In genomic region chr12:55778301-55778700, GRCm38 (mm10) we compare ENCODE assay signal across 8 mouse cellular contexts. TPM values are rescaled to one million over a fixed set of nuclear protein-coding genes. Genes with fewer than 3 reads are reported as not detected.
A peak's percentile ranks its signal among the peaks of the same experiment; 100 is the strongest.
DNase-seq lines count a peak whose midpoint lies in the region; ATAC-seq lines count a peak whose summit lies in the region.

No protein-coding gene starts in this region.

- no peaks in the 10 kb centered on the region for H3K4me1 ChIP-seq in forebrain, embryonic 13.5 days

- no peak overlapping the region for H3K27ac ChIP-seq in forebrain, embryonic 13.5 days

- no peaks in the 10 kb centered on the region for H3K9me3 ChIP-seq in forebrain, embryonic 13.5 days (replicated peaks)

- 95% methylated on average over 2 of the region's 2 CpGs for WGBS in forebrain, embryonic 13.5 days

- no peaks in the 10 kb centered on the region for H3K27me3 ChIP-seq in forebrain, embryonic 13.5 days

- H3K9ac ChIP-seq in forebrain, embryonic 13.5 days = no peak overlapping the region

- ATAC-seq in hematopoietic stem cell, adult 5-6 weeks (replicated peaks in 1 of 2; ENCODE audit: insufficient read depth in 1 of 2, low FRiP score in 2 of 2, low TSS enrichment in 1 of 2, low read depth in 1 of 2, poor library complexity in 2 of 2, severe bottlenecking in 2 of 2) = 0 out of 4 replicates have a peak, but pooled peaks have one; percentile 36 to 56
- 0 out of 2 replicates have a peak, but pooled peaks have one; percentile 50 for ATAC-seq in megakaryocyte-erythroid progenitor cell, adult 5-6 weeks (replicated peaks; ENCODE audit: low FRiP score, low TSS enrichment, poor library complexity, severe bottlenecking)
- ATAC-seq in forebrain, embryonic 13.5 days = no peak

- H3K4me2 ChIP-seq in forebrain, embryonic 13.5 days = no peak overlapping the region

- DNase-seq in cerebellum, postnatal 10 days = peak; percentile 6 to 19
- DNase-seq in cerebellum, adult 9-10 months = no peak
- peak; percentile 1 for DNase-seq in ovary, postnatal 14 days (ENCODE audit: low spot score)
- no peak for DNase-seq in ovary, postnatal 10 days (ENCODE audit: low spot score)
- peak; percentile 10 for DNase-seq in c-Kit-positive CD71-negative TER-119-negative erythroid progenitor cells, embryonic 14.5 days (ENCODE audit: low read depth)

- H3K36me3 ChIP-seq in forebrain, embryonic 13.5 days (ENCODE audit: poor library complexity, severe bottlenecking) = peaks cover 14% of the 10 kb centered on the region

- no peak overlapping the region for H3K4me3 ChIP-seq in forebrain, embryonic 13.5 days

RNA-seq across cellular contexts. Expression of gene Ralgapa1, which starts 42.7 kb away (rescaled TPM):
- 50.8 and 62.3 TPM in 2 replicates for total RNA-seq in hematopoietic stem cell, adult 5-6 weeks (2017)
- 40.6 and 49.4 TPM in 2 replicates for total RNA-seq in megakaryocyte-erythroid progenitor cell, adult 5-6 weeks (2014; fragmentation: Nextera tagmentation)
- 34.5 and 38.1 TPM in 2 replicates for total RNA-seq in megakaryocyte-erythroid progenitor cell, adult 5-6 weeks (2017)
- polyA plus RNA-seq in forebrain, embryonic 13.5 days (2015; fragmentation: Nextera tagmentation; extraction: Ambion mirVana) = 14.1 and 14.3 TPM in 2 replicates

RNA-seq across cellular contexts. Expression of gene Brms1l, which starts 57.8 kb away (rescaled TPM):
- 14.9 and 23.7 TPM in 2 replicates for total RNA-seq in hematopoietic stem cell, adult 5-6 weeks (2017)
- total RNA-seq in megakaryocyte-erythroid progenitor cell, adult 5-6 weeks (2014; fragmentation: Nextera tagmentation) = 31.9 and 32.3 TPM in 2 replicates
- total RNA-seq in megakaryocyte-erythroid progenitor cell, adult 5-6 weeks (2017) = 29.2 and 33.6 TPM in 2 replicates
- 49.5 and 53.9 TPM in 2 replicates for polyA plus RNA-seq in forebrain, embryonic 13.5 days (2015; fragmentation: Nextera tagmentation; extraction: Ambion mirVana)

Comparison
In these comparisons a context has a peak if more than half of its experiments do, and no peak if none do; other contexts are left out.
1. DNase-seq: peak in cerebellum, postnatal 10 days (2 of 2), ovary, postnatal 14 days (single experiment) and c-Kit-positive CD71-negative TER-119-negative erythroid progenitor cells, embryonic 14.5 days (single experiment); none in cerebellum, adult 9-10 months (single experiment) and ovary, postnatal 10 days (single experiment).